Mouse (Mus musculus): ENCODE measurements around the gene Mthfd2l. TPM values are rescaled to one million over a fixed set of nuclear protein-coding genes. Genes with fewer than 3 reads are reported as not detected.

The Mthfd2l gene
- polyA plus RNA-seq, 1 experiment from 2014 or later = 59.5 TPM

- Histone ChIP-seq H3K9ac (no peak overlapping the region), H3K4me1 (no peaks in the 10 kb centered on the region), H3K27me3 (no peaks in the 10 kb centered on the region), H3K27ac (no peak overlapping the region), H3K9me3 (no peaks in the 10 kb centered on the region), H3K4me2 (replicated peaks) (no peak overlapping the region), H3K36me3 (no peaks in the 10 kb centered on the region), H3K4me3 (no peak overlapping the region)
- 86% methylated on average over 1 of the region's 1 CpGs for WGBS
- ATAC-seq (ENCODE audit: low FRiP score, low read depth) = no peak
These were observed 96.9 kb downstream of the Mthfd2l start for GRCm38 (mm10) chr5:91027840-91028239.

DNA sequence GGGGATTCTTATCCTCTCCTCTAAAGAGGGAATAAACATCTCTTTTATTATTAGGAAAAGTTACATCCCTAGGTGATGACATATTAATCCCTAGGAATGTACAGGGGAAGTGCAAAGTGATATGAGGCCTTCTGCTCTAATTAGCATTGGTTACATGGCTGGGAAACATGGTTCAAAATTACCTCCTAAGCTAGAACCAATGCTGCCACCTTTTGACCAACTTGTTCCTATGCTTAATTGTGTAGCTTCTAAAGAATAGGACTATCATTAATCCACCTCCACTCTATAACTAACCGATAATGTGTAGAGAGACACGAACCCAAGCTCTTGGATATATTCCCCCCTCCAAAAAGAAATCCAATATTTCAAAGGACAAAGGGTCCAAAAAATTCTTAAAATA, 99.7 kb downstream of the Mthfd2l start:
- Histone ChIP-seq H3K4me3 (no peak overlapping the region), H3K27ac (no peak overlapping the region), H3K9me3 (no peaks in the 10 kb centered on the region), H3K9ac (no peak overlapping the region), H3K4me2 (replicated peaks) (no peak overlapping the region), H3K4me1 (no peaks in the 10 kb centered on the region), H3K27me3 (no peaks in the 10 kb centered on the region), H3K36me3 (no peaks in the 10 kb centered on the region)
- 85% methylated on average over 2 of the region's 2 CpGs for WGBS
- ATAC-seq (ENCODE audit: low FRiP score, low read depth) = no peak

DNA sequence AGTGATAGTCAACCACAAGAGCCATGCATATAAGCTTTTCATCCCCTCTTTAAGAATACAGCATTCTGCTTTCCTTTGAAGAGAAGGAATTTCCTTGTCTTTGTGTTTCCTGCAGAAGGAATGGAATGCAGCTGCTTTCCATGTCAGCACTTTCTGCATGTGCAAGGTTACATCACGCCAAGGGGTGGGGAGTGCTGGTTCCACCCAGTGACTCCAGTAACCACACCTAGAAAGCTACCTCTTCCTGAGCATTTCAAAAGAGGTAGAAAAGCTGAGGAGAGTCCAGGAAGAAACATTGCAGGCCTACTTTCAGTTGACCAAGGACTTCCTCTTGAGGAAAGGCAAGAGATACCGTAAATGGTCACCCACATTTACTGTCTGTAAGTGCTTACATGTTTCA, 104.4 kb downstream of the Mthfd2l start:
- ATAC-seq (ENCODE audit: low FRiP score, low read depth) = no peak

GRCm38 (mm10) chr5:91036628-91037027, 105.7 kb downstream of the Mthfd2l start:
- peaks cover 9% of the 10 kb centered on the region for H3K4me1 ChIP-seq
- H3K4me2 ChIP-seq (replicated peaks) = no peak overlapping the region
- H3K36me3 ChIP-seq = no peaks in the 10 kb centered on the region
- no peaks in the 10 kb centered on the region for H3K9me3 ChIP-seq
- no peak overlapping the region for H3K4me3 ChIP-seq
- H3K9ac ChIP-seq = no peak overlapping the region
- ATAC-seq (ENCODE audit: low FRiP score, low read depth) = no peak
- 91% methylated on average over 4 of the region's 4 CpGs for WGBS
- no peak overlapping the region for H3K27ac ChIP-seq
- no peaks in the 10 kb centered on the region for H3K27me3 ChIP-seq

More for the DNA sequence above, 104.4 kb downstream of the Mthfd2l start:
- Histone ChIP-seq H3K4me1 (peaks cover 9% of the 10 kb centered on the region), H3K9me3 (no peaks in the 10 kb centered on the region), H3K27ac (no peak overlapping the region), H3K36me3 (no peaks in the 10 kb centered on the region), H3K9ac (no peak overlapping the region), H3K27me3 (no peaks in the 10 kb centered on the region), H3K4me2 (replicated peaks) (no peak overlapping the region), H3K4me3 (no peak overlapping the region)
- 87% methylated on average over 2 of the region's 2 CpGs for WGBS

GRCm38 (mm10) chr5:91037756-91038155, 106.8 kb downstream of the Mthfd2l start:
- no peak overlapping the region for H3K27ac ChIP-seq
- peaks cover 9% of the 10 kb centered on the region for H3K4me1 ChIP-seq
- no peaks in the 10 kb centered on the region for H3K27me3 ChIP-seq
- H3K9me3 ChIP-seq = no peaks in the 10 kb centered on the region
- 70% methylated on average over 2 of the region's 2 CpGs for WGBS
- H3K4me2 ChIP-seq (replicated peaks) = no peak overlapping the region
- H3K9ac ChIP-seq = no peak overlapping the region
- ATAC-seq (ENCODE audit: low FRiP score, low read depth) = no peak
- no peaks in the 10 kb centered on the region for H3K36me3 ChIP-seq
- H3K4me3 ChIP-seq = no peak overlapping the region

GRCm38 (mm10) chr5:91038547-91038946, 107.6 kb downstream of the Mthfd2l start:
- peak; percentile 57; the same call in 1 of the 2 replicates for ATAC-seq (ENCODE audit: low FRiP score, low read depth)
- H3K4me1 ChIP-seq = peaks cover 9% of the 10 kb centered on the region
- H3K4me3 ChIP-seq = no peak overlapping the region
- no peaks in the 10 kb centered on the region for H3K27me3 ChIP-seq
- H3K4me2 ChIP-seq (replicated peaks) = no peak overlapping the region
- no peak overlapping the region for H3K27ac ChIP-seq
- H3K9ac ChIP-seq = no peak overlapping the region
- H3K36me3 ChIP-seq = no peaks in the 10 kb centered on the region
- H3K9me3 ChIP-seq = no peaks in the 10 kb centered on the region
- 7% methylated on average over 2 of the region's 2 CpGs for WGBS

GRCm38 (mm10) chr5:91038963-91039362, 108.0 kb downstream of the Mthfd2l start:
- H3K27ac ChIP-seq = no peak overlapping the region
- peaks cover 9% of the 10 kb centered on the region for H3K4me1 ChIP-seq
- ATAC-seq (ENCODE audit: low FRiP score, low read depth) = no peak
- no peak overlapping the region for H3K4me2 ChIP-seq (replicated peaks)
- no peak overlapping the region for H3K4me3 ChIP-seq
- H3K9ac ChIP-seq = no peak overlapping the region
- WGBS = 45% methylated on average over 2 of the region's 2 CpGs
- no peaks in the 10 kb centered on the region for H3K36me3 ChIP-seq
- no peaks in the 10 kb centered on the region for H3K9me3 ChIP-seq
- no peaks in the 10 kb centered on the region for H3K27me3 ChIP-seq

- Histone ChIP-seq H3K36me3 (no peaks in the 10 kb centered on the region), H3K27ac (no peak overlapping the region), H3K4me3 (no peak overlapping the region), H3K9me3 (no peaks in the 10 kb centered on the region), H3K4me1 (no peaks in the 10 kb centered on the region), H3K4me2 (replicated peaks) (no peak overlapping the region), H3K9ac (no peak overlapping the region), H3K27me3 (no peaks in the 10 kb centered on the region)
- WGBS = 79% methylated on average over 6 of the region's 6 CpGs
- ATAC-seq (ENCODE audit: low FRiP score, low read depth) = no peak
These were observed 117.1 kb downstream of the Mthfd2l start for GRCm38 (mm10) chr5:91047987-91048386.

- ATAC-seq (ENCODE audit: low FRiP score, low read depth) = no peak
- WGBS = 85% methylated on average over 8 of the region's 8 CpGs
These were observed 117.5 kb downstream of the Mthfd2l start for GRCm38 (mm10) chr5:91048397-91048796.

More at GRCm38 (mm10) chr5:91048397-91048796, 117.5 kb downstream of the Mthfd2l start:
- H3K4me3 ChIP-seq = no peak overlapping the region
- no peak overlapping the region for H3K27ac ChIP-seq
- H3K9me3 ChIP-seq = no peaks in the 10 kb centered on the region
- H3K36me3 ChIP-seq = no peaks in the 10 kb centered on the region
- H3K4me2 ChIP-seq (replicated peaks) = no peak overlapping the region
- H3K27me3 ChIP-seq = no peaks in the 10 kb centered on the region
- H3K4me1 ChIP-seq = no peaks in the 10 kb centered on the region
- H3K9ac ChIP-seq = no peak overlapping the region

Other genes starting within 250 kb of the Mthfd2l start
- gene Cxcl5, start 171.8 kb upstream of the Mthfd2l start, polyA plus RNA-seq (2015; fragmentation: Nextera tagmentation; extraction: Ambion mirVana) = 0.51 and 0.71 TPM in 2 replicates
- 4.1 and 6.6 TPM in 2 replicates for gene Ppbp, start 162.6 kb upstream of the Mthfd2l start, polyA plus RNA-seq (2015; fragmentation: Nextera tagmentation; extraction: Ambion mirVana)
- 46.5 and 56.5 TPM in 2 replicates for gene Pf4, start 158.7 kb upstream of the Mthfd2l start, polyA plus RNA-seq (2015; fragmentation: Nextera tagmentation; extraction: Ambion mirVana)
- 0.26 and 0.52 TPM in 2 replicates for gene Cxcl3, start 145.0 kb upstream of the Mthfd2l start, polyA plus RNA-seq (2015; fragmentation: Nextera tagmentation; extraction: Ambion mirVana)
- 0.06 and 0.26 TPM in 2 replicates for gene Cxcl15, start 136.6 kb upstream of the Mthfd2l start, polyA plus RNA-seq (2015; fragmentation: Nextera tagmentation; extraction: Ambion mirVana)
- gene Cxcl1, start 39.9 kb upstream of the Mthfd2l start, polyA plus RNA-seq (2015; fragmentation: Nextera tagmentation; extraction: Ambion mirVana) = 1.1 and 1.4 TPM in 2 replicates
- 0.18 and 0.28 TPM in 2 replicates for gene Cxcl2, start 27.2 kb upstream of the Mthfd2l start, polyA plus RNA-seq (2015; fragmentation: Nextera tagmentation; extraction: Ambion mirVana)
- gene Epgn, start 96.3 kb downstream of the Mthfd2l start, polyA plus RNA-seq (2015; fragmentation: Nextera tagmentation; extraction: Ambion mirVana) = 0.10 and 0.29 TPM in 2 replicates
- gene Ereg, start 143.5 kb downstream of the Mthfd2l start, polyA plus RNA-seq (2015; fragmentation: Nextera tagmentation; extraction: Ambion mirVana) = not detected in 2 replicates
- 0.15 TPM in 1 of 2 replicates, not detected in the other for gene Areg, start 208.5 kb downstream of the Mthfd2l start, polyA plus RNA-seq (2015; fragmentation: Nextera tagmentation; extraction: Ambion mirVana)

All from limb, embryonic 13.5 days (tissue).